Mouse (Mus musculus) MEL (cell line): ENCODE data around the gene Tmem126a. TPM values are rescaled to one million over a fixed set of nuclear protein-coding genes. Genes with fewer than 3 reads are reported as not detected.

Source experiments
- DNase-seq: peaks from one replicate; pipeline ENCODE4 v3.0.0; 2011; ENCODE audit warnings: low read depth, low spot score
- H3K27ac ChIP-seq: 2 replicates; pipeline ENCODE4 v1.5.1; 2012; ENCODE audit warnings: low read depth, mild to moderate bottlenecking, control low read depth, low read length, moderate library complexity; ENCODE audit not compliant: control insufficient read depth
- H3K27me3 ChIP-seq, 2 experiments: fragments of 150-350 bp in 1 of 2; sonication (generic) in 1 of 2; 2 replicates each; pipeline ENCODE4 v1.6.1; 2012; ENCODE audit warnings: low read length in 2 of 2, mild to moderate bottlenecking in 2 of 2, improper control_type of control experiment in 1 of 2, moderate library complexity in 1 of 2; ENCODE audit not compliant: insufficient read depth in 2 of 2, control insufficient read depth in 1 of 2
- H3K36me3 ChIP-seq, 2 experiments: 2 replicates each; pipeline ENCODE4 v1.6.1; 2012 to 2014; ENCODE audit warnings: low read length in 2 of 2, improper control_type of control experiment in 1 of 2, inconsistent platforms in 1 of 2, mild to moderate bottlenecking in 1 of 2; ENCODE audit not compliant: insufficient read depth in 2 of 2, control insufficient read depth in 1 of 2
- H3K4me1 ChIP-seq, 2 experiments: fragments of 150-350 bp in 1 of 2; sonication (generic) in 1 of 2; 2 replicates each; pipeline ENCODE4 v1.6.1; 2012; ENCODE audit warnings: low read length in 2 of 2, improper control_type of control experiment in 1 of 2, mild to moderate bottlenecking in 1 of 2; ENCODE audit not compliant: insufficient read depth in 2 of 2, control insufficient read depth in 1 of 2
- H3K4me3 ChIP-seq, 2 experiments: fragments of 150-350 bp in 1 of 2; sonication (generic) in 1 of 2; 2 replicates each; pipeline ENCODE4 v1.5.1; 2012; ENCODE audit warnings: low read depth in 2 of 2, low read length in 2 of 2, mild to moderate bottlenecking in 2 of 2, moderate library complexity in 2 of 2, control low read depth in 1 of 2, improper control_type of control experiment in 1 of 2; ENCODE audit not compliant: control insufficient read depth in 1 of 2, insufficient read depth in 1 of 2
- H3K79me2 ChIP-seq: 2 replicates; pipeline ENCODE4 v1.6.1; 2012; ENCODE audit warnings: mild to moderate bottlenecking, low read length, moderate library complexity; ENCODE audit not compliant: control insufficient read depth, poor library complexity, insufficient read depth
- H3K9ac ChIP-seq: 2 replicates; pipeline ENCODE4 v1.6.1; 2012; ENCODE audit warnings: low read depth, mild to moderate bottlenecking, control low read depth, low read length, moderate library complexity; ENCODE audit not compliant: control insufficient read depth, poor library complexity, severe bottlenecking
- H3K9me3 ChIP-seq: fragments of 150-350 bp; sonication (generic); replicated peaks from 2 replicates; pipeline ENCODE4 v1.6.1; 2012; ENCODE audit warnings: mild to moderate bottlenecking, low read length, improper control_type of control experiment, moderate library complexity; ENCODE audit not compliant: insufficient read depth
- CHD1 ChIP-seq: IDR thresholded peaks from 2 replicates; pipeline ENCODE4 v1.6.1; 2012; ENCODE audit warnings: low read depth, mild to moderate bottlenecking, inconsistent platforms, low read length, improper control_type of control experiment
- CHD2 ChIP-seq: IDR thresholded peaks from 2 replicates; pipeline ENCODE4 v1.6.1; 2011; ENCODE audit warnings: low read length, improper control_type of control experiment
- E2F4 ChIP-seq: IDR thresholded peaks from 2 replicates; pipeline ENCODE4 v1.6.1; 2011; ENCODE audit warnings: low read depth, low read length, improper control_type of control experiment, borderline replicate concordance
- JUND ChIP-seq: IDR thresholded peaks from 2 replicates; pipeline ENCODE4 v1.6.1; 2011; ENCODE audit warnings: low read depth, mild to moderate bottlenecking, improper control_type of control experiment, low read length
- KAT2A ChIP-seq: conservative IDR thresholded peaks from 2 replicates; pipeline ENCODE4 v1.6.1; 2012; ENCODE audit warnings: low read depth, low read length, improper control_type of control experiment, inconsistent platforms
- MAX ChIP-seq: IDR thresholded peaks from 2 replicates; pipeline ENCODE4 v1.6.1; 2011; ENCODE audit warnings: low read length, improper control_type of control experiment
- MAZ ChIP-seq: IDR thresholded peaks from 2 replicates; pipeline ENCODE4 v1.6.1; 2012; ENCODE audit warnings: low read depth, mild to moderate bottlenecking, inconsistent platforms, low read length, improper control_type of control experiment
- MEF2A ChIP-seq: IDR thresholded peaks from 2 replicates; pipeline ENCODE4 v1.6.1; 2014; ENCODE audit warnings: low read depth, mild to moderate bottlenecking, inconsistent platforms, low read length, improper control_type of control experiment; ENCODE audit not compliant: poor library complexity, insufficient replicate concordance, severe bottlenecking; ENCODE audit errors: extremely low read depth
- MXI1 ChIP-seq: IDR thresholded peaks from 2 replicates; pipeline ENCODE4 v1.6.1; 2011; ENCODE audit warnings: mild to moderate bottlenecking, low read depth, low read length, improper control_type of control experiment
- POLR2A ChIP-seq, 2 experiments: IDR thresholded peaks; 2 replicates each; pipeline ENCODE4 v1.6.1; 2011 to 2012; ENCODE audit warnings: low read length in 2 of 2, mild to moderate bottlenecking in 2 of 2, control low read depth in 1 of 2, improper control_type of control experiment in 1 of 2, low read depth in 1 of 2, moderate library complexity in 1 of 2; ENCODE audit not compliant: control insufficient read depth in 1 of 2, insufficient read depth in 1 of 2, poor library complexity in 1 of 2
- POLR2AphosphoS2 ChIP-seq: IDR thresholded peaks from 2 replicates; pipeline ENCODE4 v1.6.1; 2011; ENCODE audit warnings: low read length, improper control_type of control experiment
- POLR2AphosphoS5 ChIP-seq: IDR thresholded peaks from 2 replicates; pipeline ENCODE4 v1.6.1; 2012; ENCODE audit warnings: low read depth, borderline replicate concordance, mild to moderate bottlenecking, inconsistent platforms, low read length, moderate library complexity, mixed read lengths
- RAD21 ChIP-seq: IDR thresholded peaks from 2 replicates; pipeline ENCODE4 v1.6.1; 2011; ENCODE audit warnings: mild to moderate bottlenecking, low read depth, low read length, improper control_type of control experiment
- SMC3 ChIP-seq: IDR thresholded peaks from 2 replicates; pipeline ENCODE4 v1.6.1; 2011; ENCODE audit warnings: low read depth, low read length, improper control_type of control experiment
- TBP ChIP-seq: IDR thresholded peaks from 2 replicates; pipeline ENCODE4 v1.8.0; 2011; ENCODE audit warnings: low read depth, low read length, improper control_type of control experiment
- USF1 ChIP-seq: IDR thresholded peaks from 2 replicates; pipeline ENCODE4 v1.6.1; 2014; ENCODE audit warnings: low read depth, mild to moderate bottlenecking, inconsistent platforms, low read length, improper control_type of control experiment, moderate library complexity
- ZC3H11A ChIP-seq: IDR thresholded peaks from 2 replicates; pipeline ENCODE4 v1.6.1; 2012; ENCODE audit warnings: low read depth, mild to moderate bottlenecking, inconsistent platforms, low read length, improper control_type of control experiment
- ZKSCAN1 ChIP-seq: IDR thresholded peaks from 2 replicates; pipeline ENCODE4 v1.6.1; 2012; ENCODE audit warnings: low read depth, mild to moderate bottlenecking, inconsistent platforms, low read length, improper control_type of control experiment, moderate library complexity
- polyA plus RNA-seq, 2 experiments: library from polyadenylated mRNA; stranded (reverse) in 1 of 2; unstranded in 1 of 2; fragments of >175 nt in 1 of 2; fragments of >200 nt in 1 of 2; gene quantifications; 2 replicates each; pipeline versions ENCODE4 v1.2.1 to v1.2.4; 2012; ENCODE audit warnings: low replicate concordance in 2 of 2, low read depth in 1 of 2; ENCODE audit not compliant: insufficient read length in 2 of 2, insufficient read depth in 1 of 2, missing spikeins in 1 of 2
- total RNA-seq: library from RNA; depleted of rRNA; stranded (reverse); fragments of 300-350 nt; gene quantifications from 2 replicates; pipeline ENCODE4 v1.2.3, GENCODE M21; 2012

Tmem126a gene
- total and polyA plus RNA-seq, 3 experiments = 10.3 to 11.9 TPM; not detected in 1

GRCm38 (mm10) chr7:90460930-90461329, 3.9 kb upstream of the Tmem126a start:
- Histone ChIP-seq H3K4me3 (no peak overlapping the region), H3K9ac (no peak overlapping the region), H3K27me3 (no peaks in the 10 kb centered on the region), H3K79me2 (peaks cover 3% of the 10 kb centered on the region; the same call in 1 of the 2 replicates), H3K27ac (no peak overlapping the region), H3K4me1 (peaks cover 2 to 3% of the 10 kb centered on the region in 2 experiments; a peak in 3 of 4 replicates), H3K36me3 (peaks cover 0 to 8% of the 10 kb centered on the region in 2 experiments; a peak in 2 of 4 replicates), H3K9me3 (no peaks in the 10 kb centered on the region)
- TF ChIP-seq POLR2AphosphoS2 (no peak), CHD1 (no peak), JUND (no peak), CHD2 (no peak), MAZ (no peak), ZKSCAN1 (no peak), RAD21 (no peak), MAX (no peak), USF1 (no peak), ZC3H11A (no peak)
- no peak for DNase-seq

- Histone ChIP-seq H3K4me3 (no peak overlapping the region), H3K36me3 (peaks cover 0 to 11% of the 10 kb centered on the region in 2 experiments; a peak in 2 of 4 replicates), H3K4me1 (peaks cover 2 to 3% of the 10 kb centered on the region in 2 experiments; a peak in 3 of 4 replicates), H3K27ac (no peak overlapping the region), H3K9me3 (no peaks in the 10 kb centered on the region), H3K27me3 (no peaks in the 10 kb centered on the region), H3K79me2 (peaks cover 3% of the 10 kb centered on the region; the same call in 1 of the 2 replicates), H3K9ac (no peak overlapping the region)
- TF ChIP-seq RAD21 (no peak), ZKSCAN1 (no peak), MAZ (no peak), KAT2A (no peak), E2F4 (no peak), MEF2A (no peak), TBP (no peak), MAX (no peak), POLR2A (IDR thresholded peaks at IDR 0.05; ENCODE audit: control insufficient read depth in 1 of 2, insufficient read depth in 1 of 2, low read depth in 1 of 2, low read length in 2 of 2, poor library complexity in 1 of 2) (no peak), SMC3 (no peak), POLR2AphosphoS2 (no peak), MXI1 (no peak), POLR2AphosphoS5 (no peak)
- no peak for DNase-seq
Measured at GRCm38 (mm10) chr7:90460330-90460729, 3.3 kb upstream of the Tmem126a start.
